In genomic region chr5:93205371-93206108, GRCm38 (mm10) we compare ENCODE assay signal across 8 mouse cellular contexts. TPM values are rescaled to one million over a fixed set of nuclear protein-coding genes. Genes with fewer than 3 reads are reported as not detected.
A peak's percentile ranks its signal among the peaks of the same experiment; 100 is the strongest.
DNase-seq lines count a peak whose midpoint lies in the region; ATAC-seq and TF ChIP-seq lines count a peak whose summit lies in the region.

No protein-coding gene starts in this region.

- peaks cover 9% of the 10 kb centered on the region for H3K36me3 ChIP-seq in hindbrain, embryonic 15.5 days
- H3K36me3 ChIP-seq in macrophage (ENCODE audit: inconsistent target), result peaks cover 10% of the 10 kb centered on the region

- H3K9me3 ChIP-seq in hindbrain, embryonic 15.5 days, result no peaks in the 10 kb centered on the region

- H3K4me2 ChIP-seq in hindbrain, embryonic 15.5 days, result peak overlapping the region; percentile 83

- WGBS in hindbrain, embryonic 15.5 days, result under 1% methylated on average over 57 of the region's 63 CpGs
- WGBS in macrophage (ENCODE audit: missing documents), result under 1% methylated on average over 56 of the region's 63 CpGs

- no peak for TF ChIP-seq CTCF in left cerebral cortex, adult 2 months (IDR thresholded peaks at IDR 0.05)

- peak overlapping the region; percentile 95 for H3K9ac ChIP-seq in hindbrain, embryonic 15.5 days

- intact Hi-C loops in left cerebral cortex, adult 2 months (cut with DNase I), result loop anchor here (1.0 to 5.0 kb wide), 2 partner anchors 62 to 117 kb away; partner anchors contain the start of gene Ccng2

- H3K4me3 ChIP-seq in hindbrain, embryonic 15.5 days, result peak overlapping the region; percentile 99
- H3K4me3 ChIP-seq in left cerebral cortex, adult 2 months, result peak overlapping the region; percentile 79
- H3K4me3 ChIP-seq in macrophage (ENCODE audit: inconsistent target), result peak overlapping the region; percentile 53

- ATAC-seq in hindbrain, embryonic 15.5 days (ENCODE audit: low FRiP score, low read depth), result peak; percentile 71

- peak overlapping the region; percentile 96 for H3K27ac ChIP-seq in hindbrain, embryonic 15.5 days (replicated peaks)
- peak overlapping the region; percentile 99 for H3K27ac ChIP-seq in left cerebral cortex, adult 2 months
- peak overlapping the region; percentile 13; the same call in 1 of the 2 replicates for H3K27ac ChIP-seq in macrophage

- H3K79me2 ChIP-seq in macrophage (ENCODE audit: inconsistent target), result peaks cover 50% of the 10 kb centered on the region

- no peaks in the 10 kb centered on the region for H3K27me3 ChIP-seq in hindbrain, embryonic 15.5 days

- DNase-seq in ZHBTc4 (ENCODE audit: low read depth, low spot score), result peak; percentile 47
- peak; percentile 69 to 70 for DNase-seq in cerebellum, postnatal 14 days
- DNase-seq in frontal cortex, postnatal 36 days (ENCODE audit: low spot score in 2 of 2), result peak; percentile 25 to 30
- DNase-seq in left cerebral cortex, adult 2 months (ENCODE audit: extremely low spot score in 1 of 2, low spot score in 2 of 2), result peak; percentile 49 to 66
- DNase-seq in right cerebral cortex, adult 2 months (ENCODE audit: low spot score in 2 of 2), result peak; percentile 41 to 51
- DNase-seq in urinary bladder, postnatal 25 days (ENCODE audit: low spot score), result peak; percentile 34

- peaks cover 24% of the 10 kb centered on the region for H3K4me1 ChIP-seq in hindbrain, embryonic 15.5 days (replicated peaks)

RNA-seq across cellular contexts. Expression of gene Ccni, which starts 0.8 kb away (rescaled TPM):
- 130 and 133 TPM in 2 replicates for polyA plus RNA-seq in hindbrain, embryonic 15.5 days (2015; fragmentation: Nextera tagmentation; extraction: Ambion mirVana)
- 100 to 1,000 TPM; 277 to 292 TPM for total RNA-seq in left cerebral cortex, adult 2 months (2021)
- total RNA-seq in macrophage (2018; cell fraction: chromatin; rRNA removed), result 10 to 100 TPM; 22.9 to 71.5 (median 44.0) TPM
- total RNA-seq in macrophage (2018; cell fraction: cytosol; rRNA removed), result 100 to 1,000 TPM in 25 of 26 experiments, 10 to 100 TPM in 1; 92.7 to 174 (median 124) TPM
- 10 to 100 TPM; 42.4 to 80.2 (median 60.2) TPM for total RNA-seq in macrophage (2018; cell fraction: nucleus; rRNA removed)
- 104 to 136 TPM (median 120 TPM) in 3 replicates for polyA plus RNA-seq in macrophage (2018)

RNA-seq across cellular contexts. Expression of gene 2010109A12Rik, which starts 0.8 kb away (rescaled TPM):
- 1.1 and 1.5 TPM in 2 replicates for polyA plus RNA-seq in hindbrain, embryonic 15.5 days (2015; fragmentation: Nextera tagmentation; extraction: Ambion mirVana)
- under 1 TPM; 0.52 to 0.79 TPM for total RNA-seq in left cerebral cortex, adult 2 months (2021)
- total RNA-seq in macrophage (2018; cell fraction: chromatin; rRNA removed), result 1 to 10 TPM in 20 of 26 experiments, under 1 TPM in 1, not detected in 5; 0.75 to 4.9 (median 2.2) TPM
- under 1 TPM in 5 of 26 experiments, not detected in 21; 0.17 to 0.69 (median 0.29) TPM for total RNA-seq in macrophage (2018; cell fraction: cytosol; rRNA removed)
- 10 to 100 TPM in 1 of 26 experiments, 1 to 10 TPM in 19, under 1 TPM in 6; 0.61 to 29.4 (median 1.8) TPM for total RNA-seq in macrophage (2018; cell fraction: nucleus; rRNA removed)
- not detected in 3 replicates for polyA plus RNA-seq in macrophage (2018)

Comparison
In these comparisons a context has a peak if more than half of its experiments do, and no peak if none do; other contexts are left out.
1. Peak in every context shown above with its lines: DNase-seq, ATAC-seq, H3K4me3 ChIP-seq and H3K27ac ChIP-seq.
2. H3K27ac ChIP-seq: peak in every context shown above with its lines; median percentile 99 in left cerebral cortex, adult 2 months; 96 in hindbrain, embryonic 15.5 days; 13 in macrophage.